Mouse (Mus musculus): Measurements from ENCODE around the gene Tmem167b.
A peak's percentile ranks its signal among the peaks of the same experiment; 100 is the strongest.
"Not testable (repeated sequence)": the region's sequence is repeated elsewhere in the genome, so short reads cannot be mapped to it uniquely, and the experiment has no call there.

Gene Tmem167b

GRCm38 (mm10) chr3:108562133-108562730 lies at the start of gene Tmem167b:
Gene Tmem167b, minus strand, starts transcription at chr3:108562466.
- DNase-seq (ENCODE audit: low spot score) = peak; percentile 100

DNA sequence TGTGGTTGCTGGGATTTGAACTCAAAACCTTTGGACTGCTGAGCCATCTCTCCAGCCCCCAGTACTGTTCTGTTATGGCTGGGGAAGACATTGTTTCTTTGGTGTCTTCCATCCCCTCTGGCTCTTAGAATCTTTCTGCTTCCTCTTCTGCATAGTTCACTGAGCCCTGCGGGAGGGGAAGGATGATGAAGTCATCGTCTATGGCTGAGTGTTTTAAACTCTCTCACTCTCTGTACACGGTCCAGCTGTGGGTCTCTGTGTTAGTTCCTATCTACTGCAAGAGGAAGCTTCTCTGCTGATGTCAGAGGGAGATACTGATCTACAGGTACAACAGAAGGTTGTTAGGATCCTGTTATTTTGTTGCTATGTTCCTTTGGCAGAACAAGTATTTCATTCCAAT lies 46.6 kb upstream of the Tmem167b start:
- DNase-seq (ENCODE audit: low spot score) = no peak

- peak; percentile 45 for DNase-seq (ENCODE audit: low spot score)
These were observed 29.6 kb upstream of the Tmem167b start for GRCm38 (mm10) chr3:108591530-108592522.

DNA sequence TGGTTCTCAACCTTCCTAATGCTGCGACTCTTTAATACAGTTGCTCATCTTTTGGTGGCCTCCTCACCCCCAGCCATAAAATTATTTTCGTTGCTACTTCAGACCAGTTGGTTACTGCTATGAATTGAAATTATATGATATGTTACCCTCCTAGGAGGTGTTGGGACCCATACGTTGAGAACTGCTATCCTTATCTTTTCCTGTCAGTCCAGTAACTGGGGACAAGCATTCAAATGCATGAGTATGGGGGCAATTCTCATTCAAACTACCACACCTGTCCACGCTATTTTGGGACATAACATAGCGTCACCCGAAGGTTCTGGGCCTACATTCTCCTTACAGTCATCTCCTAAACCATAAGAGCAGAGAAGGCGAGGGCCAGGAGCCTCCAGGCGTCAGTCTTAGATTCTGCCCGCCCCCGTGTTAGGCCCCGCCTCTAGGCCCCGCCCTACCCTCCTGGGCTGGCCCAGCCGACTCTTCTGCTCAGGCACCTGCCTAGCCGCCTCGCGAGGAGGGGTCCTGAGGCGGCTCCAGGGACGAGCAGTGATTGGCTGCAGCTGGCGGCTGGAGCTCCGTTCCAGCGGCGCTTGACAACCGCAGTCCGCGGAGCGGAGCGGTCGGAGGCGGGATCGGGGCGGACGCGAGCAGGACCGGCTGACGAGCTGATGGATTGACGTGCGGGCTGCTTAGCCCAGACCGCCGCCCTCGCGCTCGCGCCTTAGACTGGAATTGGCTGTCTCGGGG lies 28.7 kb upstream of the Tmem167b start, which contains the start of gene Wdr47:
Wdr47 (plus strand) TSS at position 494 of the 744 bp plus-strand sequence.
- peak; percentile 97 for DNase-seq (ENCODE audit: low spot score)

DNA sequence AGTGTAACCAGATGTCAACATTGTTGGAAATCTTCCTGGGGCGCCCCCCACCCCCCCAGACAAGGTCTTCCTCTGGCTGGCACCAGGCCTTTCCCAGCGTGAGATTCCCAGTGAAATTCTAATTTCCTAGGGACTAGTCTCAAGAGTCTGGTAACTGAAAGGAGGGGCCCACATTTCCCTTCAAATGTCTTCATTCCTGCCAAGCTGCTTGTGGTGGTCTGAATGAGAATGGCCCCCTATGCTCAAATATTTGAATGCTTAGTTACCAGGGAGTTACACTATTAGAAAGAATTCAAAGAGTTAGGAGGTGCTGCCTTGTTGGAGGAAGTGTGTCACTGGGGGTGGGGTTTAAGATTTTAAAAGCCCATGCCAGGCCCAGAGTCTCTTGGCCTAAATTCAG lies 26.2 kb upstream of the Tmem167b start:
- DNase-seq (ENCODE audit: low spot score) = no peak

DNA sequence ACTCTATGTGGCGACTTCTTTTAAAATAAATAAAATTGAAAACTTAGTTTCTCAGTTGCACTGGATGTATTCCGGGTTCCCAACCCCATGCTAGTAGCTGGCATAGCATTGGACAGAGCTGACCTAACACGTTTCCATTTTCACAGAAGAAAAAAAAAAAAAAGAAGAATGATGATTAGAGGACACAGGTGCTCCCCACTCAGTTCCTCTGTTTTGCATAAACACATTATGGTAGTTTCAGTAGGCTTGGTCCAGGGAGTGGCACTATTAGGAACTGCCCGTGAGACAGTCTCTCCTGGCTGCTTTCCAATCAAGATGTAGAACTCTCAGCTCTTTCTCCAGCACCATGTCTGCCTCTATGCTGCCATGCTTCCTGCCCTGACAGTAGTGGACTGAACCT lies 22.3 kb upstream of the Tmem167b start:
- no peak for DNase-seq (ENCODE audit: low spot score)

- DNase-seq (ENCODE audit: low spot score) = no peak
These were observed 11.8 kb upstream of the Tmem167b start for GRCm38 (mm10) chr3:108574018-108574417.

- no peak for DNase-seq (ENCODE audit: low spot score)
These were observed 10.2 kb upstream of the Tmem167b start for GRCm38 (mm10) chr3:108572309-108573010.

DNA sequence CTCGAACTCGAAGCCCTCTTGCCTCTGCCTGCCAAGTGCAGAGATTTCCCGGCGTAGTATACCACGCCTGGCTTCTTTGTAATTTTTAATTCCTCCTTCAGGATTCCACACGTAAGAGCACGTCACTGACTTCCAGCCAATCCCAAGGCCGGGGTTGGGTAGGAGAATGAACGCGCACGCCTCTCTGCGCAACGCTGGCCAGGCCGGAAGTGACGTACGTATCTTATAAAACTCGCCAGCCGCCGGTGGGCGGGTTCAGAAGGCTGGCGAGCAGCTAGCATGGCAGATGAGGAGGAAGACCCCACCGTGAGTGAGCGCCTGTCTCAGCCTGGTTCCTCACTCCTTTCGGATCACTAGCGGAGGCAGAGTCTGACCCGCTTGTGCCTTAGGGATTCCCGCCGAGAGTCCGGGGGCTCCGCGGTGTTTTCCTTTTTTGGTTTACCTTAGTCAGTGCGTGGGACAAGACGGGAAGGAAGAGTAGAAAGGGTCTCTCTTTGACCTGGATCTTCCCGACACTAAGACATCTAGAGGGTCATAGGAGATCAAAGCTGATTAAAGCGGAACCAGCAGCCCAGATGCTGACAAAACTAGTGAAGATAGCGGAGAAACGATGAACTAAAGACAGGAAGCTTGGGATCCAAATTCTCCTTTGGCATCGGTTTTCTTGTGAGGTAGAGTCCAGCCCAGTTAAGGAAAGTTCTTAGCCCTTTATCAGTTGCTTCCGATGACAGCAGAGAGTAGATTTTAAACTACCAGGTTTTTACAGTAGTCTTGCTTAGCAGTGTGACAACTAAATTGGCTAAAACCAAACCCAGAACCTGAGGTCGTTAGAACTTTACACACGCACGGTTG lies 9.4 kb upstream of the Tmem167b start, which contains the start of gene Taf13:
Taf13 (plus strand) TSS at position 256 of the 852 bp plus-strand sequence.
- DNase-seq (ENCODE audit: low spot score) = peak; percentile 98

DNA sequence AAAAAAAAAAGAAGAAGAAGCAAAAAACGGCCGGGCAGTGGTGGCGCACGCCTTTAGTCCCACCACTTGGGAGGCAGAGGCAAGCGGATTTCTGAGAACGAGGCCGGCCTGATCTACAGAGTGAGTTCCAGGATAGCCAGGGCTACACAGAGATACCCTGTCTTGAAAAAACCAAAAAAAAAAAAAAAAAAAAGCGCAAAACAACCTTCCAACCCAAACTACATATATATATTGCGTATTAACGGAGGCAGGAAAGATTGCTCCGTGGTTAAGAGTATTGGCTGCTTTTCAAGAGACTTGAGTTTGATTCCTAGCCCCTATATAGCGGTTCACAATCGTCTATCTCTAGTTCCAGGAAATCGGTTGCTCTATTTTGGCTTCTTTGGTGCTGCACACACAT lies 8.5 kb upstream of the Tmem167b start:
- DNase-seq (ENCODE audit: low spot score) = no peak

GRCm38 (mm10) chr3:108569636-108570035 lies 7.4 kb upstream of the Tmem167b start:
- DNase-seq (ENCODE audit: low spot score) = not testable (repeated sequence)

GRCm38 (mm10) chr3:108567990-108568877 lies 6.0 kb upstream of the Tmem167b start:
- DNase-seq (ENCODE audit: low spot score) = no peak

DNA sequence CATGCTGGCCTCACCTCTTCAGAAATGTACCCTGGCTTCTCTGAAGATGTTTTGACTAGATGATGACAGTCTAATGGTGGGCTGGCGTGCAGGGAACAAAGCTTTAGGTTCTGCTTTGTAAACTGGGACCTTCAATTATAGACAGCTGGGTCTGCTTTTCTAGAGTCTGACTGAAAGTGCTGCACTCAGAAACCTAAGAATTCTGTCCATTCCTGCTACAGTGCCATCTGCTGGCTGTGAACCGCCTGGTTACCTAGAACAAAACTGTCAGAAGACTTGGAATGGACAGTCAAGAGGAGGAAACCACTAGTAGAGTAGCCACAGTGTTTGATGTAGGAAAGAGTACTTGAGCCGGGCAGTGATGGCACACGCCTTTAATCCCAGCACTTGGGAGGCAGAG lies 1.0 kb upstream of the Tmem167b start:
- peak; percentile 91 for DNase-seq (ENCODE audit: low spot score)

DNA sequence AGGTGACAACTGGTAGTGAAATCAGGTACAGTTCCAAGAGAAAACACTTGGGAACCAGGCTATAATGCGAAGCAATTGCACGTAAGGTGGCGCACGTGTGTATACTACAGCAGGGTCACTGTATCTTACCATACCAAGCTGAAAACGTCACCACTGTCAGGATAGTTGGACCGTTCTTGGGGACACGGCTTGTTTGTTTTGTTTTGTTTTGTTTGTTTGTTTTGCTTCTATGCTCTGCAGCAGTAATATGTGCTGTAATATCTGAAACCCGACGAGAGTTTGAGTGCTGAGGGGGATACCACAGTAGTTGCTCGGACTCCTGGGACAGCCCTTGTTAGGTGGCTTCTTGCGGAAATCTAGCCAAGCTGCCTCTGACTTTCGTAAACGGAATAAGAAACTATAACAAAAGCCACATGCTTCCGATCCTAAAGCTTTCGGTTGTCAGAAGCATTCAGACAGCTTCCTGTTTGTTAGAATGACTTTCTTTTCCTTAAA lies 558 bp upstream of the Tmem167b start:
- DNase-seq (ENCODE audit: low spot score) = no peak

- no peak for DNase-seq (ENCODE audit: low spot score)
These were observed 4.4 kb downstream of the Tmem167b start for GRCm38 (mm10) chr3:108557888-108558287.

GRCm38 (mm10) chr3:108554587-108555312 lies 7.5 kb downstream of the Tmem167b start:
- DNase-seq (ENCODE audit: low spot score) = peak; percentile 97

- DNase-seq (ENCODE audit: low spot score) = no peak
These were observed 8.1 kb downstream of the Tmem167b start for GRCm38 (mm10) chr3:108554111-108554561.

- DNase-seq (ENCODE audit: low spot score) = no peak
These were observed 20.0 kb downstream of the Tmem167b start for GRCm38 (mm10) chr3:108542299-108542698.

GRCm38 (mm10) chr3:108537303-108537702 lies 25.0 kb downstream of the Tmem167b start:
- peak; percentile 97 for DNase-seq (ENCODE audit: low spot score)

Measured in retina, embryonic 14.5 days (tissue).